Mouse (Mus musculus): ENCODE measurements at regions not wholly inside any gene's neighbourhood (a gene's known extent, or its start where the extent isn't known, plus 50 kb on each side); places are given as distances from the start of the nearest gene placed in this dataset.
"Not testable (repeated sequence)": the region's sequence is repeated elsewhere in the genome, so short reads cannot be mapped to it uniquely, and the experiment has no call there.

DNA sequence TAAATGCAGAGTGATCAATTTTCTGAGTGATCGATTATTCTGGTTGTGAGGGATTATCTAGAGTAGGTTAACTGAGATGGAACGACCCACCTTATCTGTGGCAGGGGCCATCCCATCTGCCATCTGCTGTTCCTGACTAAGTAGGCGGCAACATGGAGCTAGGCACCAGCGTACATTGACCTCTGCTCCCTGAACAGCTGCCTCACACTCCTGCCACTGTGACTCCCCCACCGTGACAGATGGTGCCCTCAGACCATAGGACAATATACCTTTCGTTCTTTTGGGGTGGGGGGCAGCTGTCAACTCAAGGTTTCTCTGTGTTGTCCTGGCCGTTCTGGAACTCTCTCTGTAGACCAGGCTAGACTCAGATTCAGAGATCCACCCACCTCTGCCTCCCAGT is 262.7 kb downstream of the Prex1 start:
- 50% methylated on average over 7 of the region's 7 CpGs for WGBS
- peaks cover 50% of the 10 kb centered on the region for H3K4me1 ChIP-seq (replicated peaks)

DNA sequence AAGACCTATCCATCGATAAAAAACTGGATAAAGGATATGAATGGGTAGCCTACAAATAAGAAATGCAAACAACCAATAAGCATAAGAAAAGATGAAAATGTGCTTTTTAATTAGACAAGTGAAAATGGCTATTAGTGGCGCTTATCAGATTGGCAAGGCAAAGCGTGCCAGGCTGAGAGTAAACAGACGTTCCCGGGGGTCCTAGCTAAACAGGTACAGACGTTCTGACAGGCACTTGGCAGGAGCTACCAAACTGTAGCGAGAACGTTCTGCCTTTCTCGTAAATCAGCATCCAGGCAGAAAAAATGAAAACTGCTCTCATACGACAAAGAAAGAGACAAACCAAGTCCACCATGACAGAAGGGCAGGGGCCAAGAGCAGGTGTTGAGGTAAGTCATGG is 263.3 kb downstream of the Prex1 start:
- ATAC-seq (ENCODE audit: low FRiP score) = no peak
- Histone ChIP-seq H3K4me3 (no peak overlapping the region), H3K4me1 (replicated peaks) (peaks cover 56% of the 10 kb centered on the region), H3K27ac (no peak overlapping the region), H3K27me3 (peaks cover 14% of the 10 kb centered on the region; the same call in 1 of the 2 replicates), H3K9me3 (no peaks in the 10 kb centered on the region), H3K36me3 (no peaks in the 10 kb centered on the region), H3K9ac (no peak overlapping the region), H3K4me2 (no peak overlapping the region)
- WGBS = 48% methylated on average over 10 of the region's 10 CpGs

More for the DNA sequence above, 262.7 kb downstream of the Prex1 start:
- Histone ChIP-seq H3K9me3 (no peaks in the 10 kb centered on the region), H3K4me2 (no peak overlapping the region), H3K27ac (no peak overlapping the region), H3K27me3 (peaks cover 14% of the 10 kb centered on the region; the same call in 1 of the 2 replicates), H3K36me3 (no peaks in the 10 kb centered on the region), H3K4me3 (no peak overlapping the region), H3K9ac (no peak overlapping the region)
- no peak for ATAC-seq (ENCODE audit: low FRiP score)

DNA sequence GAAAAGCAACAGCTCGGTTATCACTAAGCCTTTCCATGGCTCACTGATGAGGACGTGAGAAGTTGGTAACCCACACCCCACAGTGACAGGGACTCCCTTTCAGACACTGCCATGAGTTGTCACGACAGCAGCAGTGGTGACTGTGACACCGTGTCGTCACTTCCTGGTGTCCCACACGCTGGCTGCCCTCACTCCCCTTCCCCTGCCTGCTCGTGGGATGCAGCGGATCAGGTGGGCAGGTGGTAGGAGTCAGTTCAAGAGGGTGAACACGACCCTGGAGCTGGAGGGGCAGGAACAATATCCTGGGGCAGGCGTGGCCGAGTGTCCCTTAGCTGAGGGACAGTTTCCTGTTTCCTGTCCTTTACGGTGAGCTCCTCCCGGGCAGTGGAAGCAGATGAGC is 264.9 kb downstream of the Prex1 start:
- Histone ChIP-seq H3K9ac (no peak overlapping the region), H3K9me3 (no peaks in the 10 kb centered on the region), H3K36me3 (no peaks in the 10 kb centered on the region), H3K4me1 (replicated peaks) (peaks cover 56% of the 10 kb centered on the region), H3K4me2 (no peak overlapping the region), H3K27ac (no peak overlapping the region; the same call in 1 of the 2 replicates), H3K27me3 (peaks cover 14% of the 10 kb centered on the region; the same call in 1 of the 2 replicates), H3K4me3 (no peak overlapping the region)
- no peak for ATAC-seq (ENCODE audit: low FRiP score)
- WGBS = 70% methylated on average over 13 of the region's 13 CpGs

DNA sequence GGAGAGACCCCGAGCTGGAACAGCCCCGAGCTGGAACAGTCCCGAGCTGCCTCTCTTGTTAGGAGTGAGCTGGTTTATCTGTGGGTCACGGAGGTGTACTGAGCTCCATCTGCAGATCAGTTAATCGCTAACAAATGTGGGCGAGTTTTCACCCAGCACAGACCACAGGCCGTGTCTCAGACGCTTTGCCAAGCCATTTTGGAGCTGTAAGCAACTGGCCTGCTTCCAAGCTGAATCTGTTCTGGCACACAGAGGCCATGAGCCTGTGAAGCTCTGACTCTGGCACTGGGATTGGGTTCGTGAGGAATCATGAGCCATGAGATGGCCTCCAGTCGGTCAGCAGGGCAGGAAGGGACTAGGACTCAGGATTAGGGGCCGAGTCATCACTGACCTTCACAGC is 265.5 kb downstream of the Prex1 start:
- peaks cover 61% of the 10 kb centered on the region for H3K4me1 ChIP-seq (replicated peaks)
- H3K27ac ChIP-seq = peak overlapping the region; percentile 23; the same call in 1 of the 2 replicates
- 52% methylated on average over 11 of the region's 11 CpGs for WGBS

GRCm38 (mm10) chr2:166446536-166446935 is 267.1 kb downstream of the Prex1 start:
- Histone ChIP-seq H3K9me3 (no peaks in the 10 kb centered on the region), H3K4me1 (replicated peaks) (peaks cover 66% of the 10 kb centered on the region), H3K27ac (peak overlapping the region; percentile 78; the same call in 1 of the 2 replicates), H3K36me3 (no peaks in the 10 kb centered on the region), H3K9ac (no peak overlapping the region), H3K4me2 (no peak overlapping the region), H3K4me3 (no peak overlapping the region), H3K27me3 (peaks cover 11% of the 10 kb centered on the region; the same call in 1 of the 2 replicates)
- 81% methylated on average over 3 of the region's 3 CpGs for WGBS
- no peak for ATAC-seq (ENCODE audit: low FRiP score)

More for the DNA sequence above, 265.5 kb downstream of the Prex1 start:
- Histone ChIP-seq H3K4me2 (no peak overlapping the region), H3K27me3 (peaks cover 11% of the 10 kb centered on the region; the same call in 1 of the 2 replicates), H3K36me3 (no peaks in the 10 kb centered on the region), H3K9ac (0 out of 2 replicates have a peak overlapping the region, but pooled peaks have one; percentile 10), H3K9me3 (no peaks in the 10 kb centered on the region), H3K4me3 (no peak overlapping the region)
- no peak for ATAC-seq (ENCODE audit: low FRiP score)

GRCm38 (mm10) chr2:166445824-166446223 is 267.8 kb downstream of the Prex1 start:
- H3K4me1 ChIP-seq (replicated peaks) = peaks cover 64% of the 10 kb centered on the region
- not testable (repeated sequence) for H3K4me2 ChIP-seq; ATAC-seq (ENCODE audit: low FRiP score); H3K36me3 ChIP-seq; H3K9me3 ChIP-seq; H3K4me3 ChIP-seq
- peak overlapping the region; percentile 78 for H3K27ac ChIP-seq
- 0 out of 2 replicates have a peak overlapping the region, but pooled peaks have one; percentile 19 for H3K9ac ChIP-seq
- H3K27me3 ChIP-seq = peaks cover 11% of the 10 kb centered on the region; the same call in 1 of the 2 replicates
- WGBS = 54% methylated on average over 7 of the region's 7 CpGs

DNA sequence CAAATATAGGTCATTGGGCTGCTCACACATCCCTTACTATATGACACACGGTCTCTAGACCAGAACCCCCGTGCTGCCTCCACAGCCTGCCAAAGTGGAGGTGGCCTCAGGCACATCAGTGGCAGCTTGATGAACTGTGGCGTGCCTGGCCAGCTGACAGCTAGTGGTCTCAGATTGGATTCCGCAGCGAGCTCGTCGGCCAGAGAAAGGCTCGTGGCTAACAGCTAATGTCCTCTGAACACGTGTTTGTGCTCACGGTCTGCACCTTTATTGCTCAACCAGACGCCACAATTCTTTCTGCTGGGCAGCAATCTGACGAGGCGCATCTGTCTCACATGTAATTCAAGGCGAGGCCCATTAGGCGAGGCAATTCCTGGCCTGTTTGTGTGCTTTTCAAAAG is 270.6 kb downstream of the Prex1 start:
- H3K9ac ChIP-seq = no peak overlapping the region
- peaks cover 51% of the 10 kb centered on the region for H3K4me1 ChIP-seq (replicated peaks)
- WGBS = 16% methylated on average over 15 of the region's 15 CpGs
- no peaks in the 10 kb centered on the region for H3K36me3 ChIP-seq
- no peak overlapping the region for H3K4me2 ChIP-seq
- H3K9me3 ChIP-seq = no peaks in the 10 kb centered on the region
- peak overlapping the region; percentile 83 for H3K27ac ChIP-seq
- H3K27me3 ChIP-seq = peaks cover 17% of the 10 kb centered on the region; the same call in 1 of the 2 replicates
- no peak overlapping the region for H3K4me3 ChIP-seq
- peak; percentile 49 for ATAC-seq (ENCODE audit: low FRiP score)

- Histone ChIP-seq H3K27ac (peak overlapping the region; percentile 5), H3K9ac (no peak overlapping the region; the same call in 1 of the 2 replicates), H3K9me3 (no peaks in the 10 kb centered on the region), H3K4me1 (replicated peaks) (peaks cover 34% of the 10 kb centered on the region), H3K4me3 (no peak overlapping the region), H3K36me3 (no peaks in the 10 kb centered on the region), H3K4me2 (no peak overlapping the region), H3K27me3 (peaks cover 11% of the 10 kb centered on the region; the same call in 1 of the 2 replicates)
- ATAC-seq (ENCODE audit: low FRiP score) = no peak
- 54% methylated on average over 13 of the region's 13 CpGs for WGBS
Measured at GRCm38 (mm10) chr2:166439847-166440775, 273.5 kb downstream of the Prex1 start.

DNA sequence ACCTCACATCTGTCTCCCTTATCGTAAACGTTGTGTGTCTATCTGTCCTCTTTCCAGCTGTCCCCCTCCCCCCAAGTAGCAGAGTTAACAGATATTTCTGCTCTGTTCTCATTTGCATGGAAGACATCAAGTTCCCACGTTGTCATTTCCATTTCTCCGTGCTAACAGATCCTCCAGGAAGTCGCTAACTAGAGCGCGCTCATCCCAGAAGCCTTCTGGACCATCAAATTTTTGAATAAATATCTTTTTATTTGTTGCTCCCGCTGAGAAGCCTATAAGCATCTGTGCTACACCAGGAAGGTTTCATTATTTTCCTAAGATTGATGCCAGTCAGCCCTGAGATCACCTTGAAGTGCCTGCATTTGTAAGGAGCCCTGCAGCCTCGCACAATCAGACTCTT is 275.4 kb downstream of the Prex1 start:
- Histone ChIP-seq H3K4me3 (no peak overlapping the region), H3K4me1 (replicated peaks) (peaks cover 44% of the 10 kb centered on the region), H3K27ac (peak overlapping the region; percentile 44), H3K9me3 (no peaks in the 10 kb centered on the region), H3K27me3 (peaks cover 11% of the 10 kb centered on the region; the same call in 1 of the 2 replicates), H3K9ac (no peak overlapping the region), H3K36me3 (no peaks in the 10 kb centered on the region), H3K4me2 (no peak overlapping the region)
- no peak for ATAC-seq (ENCODE audit: low FRiP score)
- 61% methylated on average over 9 of the region's 9 CpGs for WGBS

DNA sequence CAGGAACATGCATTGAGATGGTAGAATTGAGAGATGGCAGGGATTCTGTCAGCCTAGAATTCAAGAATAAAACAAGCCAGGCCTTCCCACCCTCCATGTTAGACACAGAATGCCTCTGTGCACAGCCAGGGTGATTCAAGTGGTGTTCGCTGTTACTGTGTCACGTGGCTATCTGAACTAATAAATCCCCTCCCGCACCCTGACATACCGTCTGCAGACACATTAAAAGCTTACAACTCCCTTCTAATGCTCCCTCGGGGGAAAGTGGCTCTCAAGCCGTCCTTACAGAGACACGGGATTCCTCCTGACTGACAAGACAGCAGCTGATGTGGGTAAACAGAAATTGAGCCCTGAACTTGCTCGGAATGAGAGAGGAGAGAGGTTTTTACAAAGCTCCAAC is 279.1 kb downstream of the Prex1 start:
- H3K9ac ChIP-seq = no peak overlapping the region
- H3K36me3 ChIP-seq = no peaks in the 10 kb centered on the region
- peak overlapping the region; percentile 44; the same call in 1 of the 2 replicates for H3K27ac ChIP-seq
- H3K4me3 ChIP-seq = no peak overlapping the region
- no peaks in the 10 kb centered on the region for H3K9me3 ChIP-seq
- H3K27me3 ChIP-seq = peaks cover 12% of the 10 kb centered on the region; the same call in 1 of the 2 replicates
- H3K4me1 ChIP-seq (replicated peaks) = peaks cover 55% of the 10 kb centered on the region
- 45% methylated on average over 8 of the region's 8 CpGs for WGBS
- no peak overlapping the region for H3K4me2 ChIP-seq
- no peak for ATAC-seq (ENCODE audit: low FRiP score)

- Histone ChIP-seq H3K4me2 (no peak overlapping the region), H3K4me3 (no peak overlapping the region), H3K27me3 (0 out of 2 replicates have a peak, but pooled peaks cover 11% of the 10 kb centered on the region), H3K27ac (peak overlapping the region; percentile 44), H3K4me1 (replicated peaks) (peaks cover 53% of the 10 kb centered on the region), H3K9me3 (no peaks in the 10 kb centered on the region), H3K9ac (no peak overlapping the region), H3K36me3 (no peaks in the 10 kb centered on the region)
- no peak for ATAC-seq (ENCODE audit: low FRiP score)
- 63% methylated on average over 15 of the region's 15 CpGs for WGBS
Measured at GRCm38 (mm10) chr2:166433655-166434333, 278.3 kb upstream of the Sulf2 start.
